Mouse (Mus musculus): ENCODE results near the gene Ctsa. TPM values are rescaled to one million over a fixed set of nuclear protein-coding genes. Genes with fewer than 3 reads are reported as not detected.

Ctsa gene
- polyA plus RNA-seq, 1 experiment from 2014 or later: 98.9 TPM

GRCm38 (mm10) chr2:164878509-164879227, 46.0 kb downstream of the Ctsa start:
- H3K9ac ChIP-seq (replicated peaks; ENCODE audit: low read depth, low read length): peak overlapping the region; percentile 100
- H3K4me1 ChIP-seq (replicated peaks; ENCODE audit: control insufficient read depth, insufficient read depth, low read length): peaks cover 19% of the 10 kb centered on the region
- no peaks in the 10 kb centered on the region for H3K9me3 ChIP-seq (ENCODE audit: control insufficient read depth, low read length)
- WGBS: 2% methylated on average over 28 of the region's 28 CpGs
- H3K27ac ChIP-seq (ENCODE audit: low read length): peak overlapping the region; percentile 100
- 0 out of 2 replicates have a peak, but pooled peaks cover 3% of the 10 kb centered on the region for H3K36me3 ChIP-seq (ENCODE audit: control insufficient read depth, insufficient read depth)
- no peaks in the 10 kb centered on the region for H3K27me3 ChIP-seq (replicated peaks; ENCODE audit: control insufficient read depth, insufficient read depth, low read length)
- peak overlapping the region; percentile 70 for H3K4me3 ChIP-seq (replicated peaks; ENCODE audit: low read length)
- peak overlapping the region; percentile 98 for H3K4me2 ChIP-seq (ENCODE audit: low read length)
- ATAC-seq: peak; percentile 28

- H3K4me3 ChIP-seq (replicated peaks; ENCODE audit: low read length): peak within 1 kb of the TSS; percentile 70
- peak within 1 kb of the TSS; percentile 100 for H3K27ac ChIP-seq (ENCODE audit: low read length)
- H3K9me3 ChIP-seq (ENCODE audit: control insufficient read depth, low read length): no peaks in the 10 kb centered on the region
- peaks cover 19% of the 10 kb centered on the region for H3K4me1 ChIP-seq (replicated peaks; ENCODE audit: control insufficient read depth, insufficient read depth, low read length)
- peak within 1 kb of the TSS; percentile 98 for H3K4me2 ChIP-seq (ENCODE audit: low read length)
- peak; percentile 89 for ATAC-seq
- peak within 1 kb of the TSS; percentile 100 for H3K9ac ChIP-seq (replicated peaks; ENCODE audit: low read depth, low read length)
- H3K36me3 ChIP-seq (ENCODE audit: control insufficient read depth, insufficient read depth): peaks cover 6% of the 10 kb centered on the region
- WGBS: 0% methylated on average over 40 of the region's 40 CpGs
- no peaks in the 10 kb centered on the region for H3K27me3 ChIP-seq (replicated peaks; ENCODE audit: control insufficient read depth, insufficient read depth, low read length)
Observed at GRCm38 (mm10) chr2:164879228-164879567, 46.5 kb downstream of the Ctsa start, which contains the start of gene Pcif1. Gene Pcif1, plus strand, starts transcription at chr2:164879304.

GRCm38 (mm10) chr2:164879568-164880277, 47.0 kb downstream of the Ctsa start:
- no peaks in the 10 kb centered on the region for H3K27me3 ChIP-seq (replicated peaks; ENCODE audit: control insufficient read depth, insufficient read depth, low read length)
- peaks cover 9% of the 10 kb centered on the region for H3K36me3 ChIP-seq (ENCODE audit: control insufficient read depth, insufficient read depth)
- H3K9ac ChIP-seq (replicated peaks; ENCODE audit: low read depth, low read length): peak overlapping the region; percentile 100
- no peaks in the 10 kb centered on the region for H3K9me3 ChIP-seq (ENCODE audit: control insufficient read depth, low read length)
- peak overlapping the region; percentile 70 for H3K4me3 ChIP-seq (replicated peaks; ENCODE audit: low read length)
- peaks cover 19% of the 10 kb centered on the region for H3K4me1 ChIP-seq (replicated peaks; ENCODE audit: control insufficient read depth, insufficient read depth, low read length)
- peak overlapping the region; percentile 100 for H3K27ac ChIP-seq (ENCODE audit: low read length)
- WGBS: under 1% methylated on average over 68 of the region's 72 CpGs
- peak overlapping the region; percentile 73 for H3K4me2 ChIP-seq (ENCODE audit: low read length)
- peak; percentile 90 for ATAC-seq

GRCm38 (mm10) chr2:164882619-164883018, 49.9 kb downstream of the Ctsa start:
- Histone ChIP-seq H3K4me1 (replicated peaks; ENCODE audit: control insufficient read depth, insufficient read depth, low read length) (peaks cover 29% of the 10 kb centered on the region), H3K4me3 (replicated peaks; ENCODE audit: low read length) (no peak overlapping the region), H3K4me2 (ENCODE audit: low read length) (no peak overlapping the region), H3K9ac (replicated peaks; ENCODE audit: low read depth, low read length) (no peak overlapping the region), H3K9me3 (ENCODE audit: control insufficient read depth, low read length) (no peaks in the 10 kb centered on the region), H3K27ac (ENCODE audit: low read length) (no peak overlapping the region), H3K27me3 (replicated peaks; ENCODE audit: control insufficient read depth, insufficient read depth, low read length) (no peaks in the 10 kb centered on the region), H3K36me3 (ENCODE audit: control insufficient read depth, insufficient read depth) (peaks cover 26% of the 10 kb centered on the region)
- 35% methylated on average over 9 of the region's 9 CpGs for WGBS
- ATAC-seq: no peak

- Histone ChIP-seq H3K27ac (ENCODE audit: low read length) (no peak overlapping the region), H3K4me3 (replicated peaks; ENCODE audit: low read length) (no peak overlapping the region), H3K4me1 (replicated peaks; ENCODE audit: control insufficient read depth, insufficient read depth, low read length) (peaks cover 14% of the 10 kb centered on the region), H3K27me3 (replicated peaks; ENCODE audit: control insufficient read depth, insufficient read depth, low read length) (no peaks in the 10 kb centered on the region), H3K9me3 (ENCODE audit: control insufficient read depth, low read length) (no peaks in the 10 kb centered on the region), H3K36me3 (ENCODE audit: control insufficient read depth, insufficient read depth) (peaks cover 37% of the 10 kb centered on the region), H3K4me2 (ENCODE audit: low read length) (no peak overlapping the region), H3K9ac (replicated peaks; ENCODE audit: low read depth, low read length) (no peak overlapping the region)
- 35% methylated on average over 7 of the region's 7 CpGs for WGBS
- ATAC-seq: peak; percentile 18; the same call in 1 of the 2 replicates
Observed at GRCm38 (mm10) chr2:164885788-164886187, 53.1 kb downstream of the Ctsa start.

GRCm38 (mm10) chr2:164886617-164887016, 53.9 kb downstream of the Ctsa start:
- Histone ChIP-seq H3K27me3 (replicated peaks; ENCODE audit: control insufficient read depth, insufficient read depth, low read length) (no peaks in the 10 kb centered on the region), H3K27ac (ENCODE audit: low read length) (no peak overlapping the region; the same call in 1 of the 2 replicates), H3K4me2 (ENCODE audit: low read length) (no peak overlapping the region), H3K9me3 (ENCODE audit: control insufficient read depth, low read length) (no peaks in the 10 kb centered on the region), H3K4me1 (replicated peaks; ENCODE audit: control insufficient read depth, insufficient read depth, low read length) (peaks cover 9% of the 10 kb centered on the region), H3K4me3 (replicated peaks; ENCODE audit: low read length) (no peak overlapping the region), H3K36me3 (ENCODE audit: control insufficient read depth, insufficient read depth) (peaks cover 45% of the 10 kb centered on the region), H3K9ac (replicated peaks; ENCODE audit: low read depth, low read length) (no peak overlapping the region)
- no peak for ATAC-seq
- WGBS: 94% methylated on average over 10 of the region's 10 CpGs

GRCm38 (mm10) chr2:164888996-164889395, 56.3 kb downstream of the Ctsa start:
- Histone ChIP-seq H3K27me3 (replicated peaks; ENCODE audit: control insufficient read depth, insufficient read depth, low read length) (no peaks in the 10 kb centered on the region), H3K9me3 (ENCODE audit: control insufficient read depth, low read length) (no peaks in the 10 kb centered on the region), H3K4me1 (replicated peaks; ENCODE audit: control insufficient read depth, insufficient read depth, low read length) (peaks cover 9% of the 10 kb centered on the region), H3K36me3 (ENCODE audit: control insufficient read depth, insufficient read depth) (peaks cover 64% of the 10 kb centered on the region), H3K9ac (replicated peaks; ENCODE audit: low read depth, low read length) (no peak overlapping the region), H3K4me3 (replicated peaks; ENCODE audit: low read length) (no peak overlapping the region), H3K27ac (ENCODE audit: low read length) (no peak overlapping the region), H3K4me2 (ENCODE audit: low read length) (no peak overlapping the region)
- WGBS: 86% methylated on average over 12 of the region's 12 CpGs
- ATAC-seq: no peak

- 86% methylated on average over 2 of the region's 2 CpGs for WGBS
- no peaks in the 10 kb centered on the region for H3K9me3 ChIP-seq (ENCODE audit: control insufficient read depth, low read length)
- no peaks in the 10 kb centered on the region for H3K27me3 ChIP-seq (replicated peaks; ENCODE audit: control insufficient read depth, insufficient read depth, low read length)
- no peak overlapping the region for H3K4me2 ChIP-seq (ENCODE audit: low read length)
- no peak for ATAC-seq
- H3K4me3 ChIP-seq (replicated peaks; ENCODE audit: low read length): no peak overlapping the region
- H3K4me1 ChIP-seq (replicated peaks; ENCODE audit: control insufficient read depth, insufficient read depth, low read length): peaks cover 9% of the 10 kb centered on the region
- H3K36me3 ChIP-seq (ENCODE audit: control insufficient read depth, insufficient read depth): peaks cover 65% of the 10 kb centered on the region
- no peak overlapping the region for H3K9ac ChIP-seq (replicated peaks; ENCODE audit: low read depth, low read length)
- H3K27ac ChIP-seq (ENCODE audit: low read length): no peak overlapping the region
Observed at GRCm38 (mm10) chr2:164889960-164890359, 57.3 kb downstream of the Ctsa start.
